Mouse (Mus musculus): ENCODE results near the gene Cgnl1. TPM values are rescaled to one million over a fixed set of nuclear protein-coding genes. Genes with fewer than 3 reads are reported as not detected.

Gene Cgnl1
- polyA plus RNA-seq, 1 experiment from 2014 or later = 4.6 TPM

DNA sequence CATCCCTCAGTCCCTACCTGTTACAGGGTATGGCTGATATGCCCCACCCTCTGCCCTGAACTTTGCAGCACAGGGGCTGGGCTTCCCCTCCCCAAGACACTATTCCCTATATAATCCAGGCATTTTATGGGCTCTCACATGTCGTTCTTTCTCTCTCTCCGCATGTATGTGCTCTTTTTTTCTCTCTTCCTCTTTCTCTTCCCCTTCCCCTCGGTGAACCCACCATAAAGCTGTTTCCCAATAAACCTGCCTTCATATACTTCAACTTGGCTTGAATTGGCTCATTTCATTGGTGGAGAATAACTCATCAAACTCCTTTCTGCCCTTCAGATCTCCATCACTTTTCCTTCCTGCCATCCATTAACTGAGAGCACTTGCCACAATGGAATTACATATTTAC, 76.3 kb downstream of the Cgnl1 start:
- no peaks in the 10 kb centered on the region for H3K27me3 ChIP-seq (ENCODE audit: control insufficient read depth, insufficient read depth, low read length)
- ATAC-seq (ENCODE audit: low FRiP score) = no peak
- no peak overlapping the region for H3K27ac ChIP-seq (ENCODE audit: low read depth, low read length)
- no peak for DNase-seq (ENCODE audit: low spot score, missing footprints)
- H3K4me3 ChIP-seq (ENCODE audit: low read depth, low read length) = no peak overlapping the region
- H3K9me3 ChIP-seq (ENCODE audit: control insufficient read depth, low read length) = no peaks in the 10 kb centered on the region
- no peaks in the 10 kb centered on the region; the same call in 1 of the 2 replicates for H3K4me1 ChIP-seq (ENCODE audit: control insufficient read depth, insufficient read depth, low read length)
- no peak overlapping the region for H3K9ac ChIP-seq (ENCODE audit: low read length)
- H3K36me3 ChIP-seq (ENCODE audit: control insufficient read depth, insufficient read depth, low read length) = no peaks in the 10 kb centered on the region
- H3K4me2 ChIP-seq = no peak overlapping the region
- 85% methylated on average over 3 of the region's 3 CpGs for WGBS

DNA sequence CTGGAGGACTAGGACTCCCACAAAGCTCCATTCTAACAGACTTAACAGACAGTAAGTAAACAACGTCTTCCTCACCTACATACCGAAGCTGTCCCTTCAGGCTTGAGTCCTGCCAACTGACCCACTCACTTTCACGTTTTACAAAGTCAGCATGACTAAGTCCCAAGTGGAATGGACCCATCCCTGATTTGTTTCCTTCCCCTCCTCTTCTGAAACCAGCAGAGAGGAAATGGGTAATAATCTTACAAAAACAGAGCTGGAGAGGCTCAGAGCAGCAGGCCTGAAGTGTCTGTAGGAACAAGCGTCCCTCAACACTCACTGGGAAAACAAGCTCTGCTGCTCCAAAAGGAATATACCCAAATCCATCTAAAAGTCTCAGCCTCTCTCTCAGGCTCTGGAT, 77.2 kb downstream of the Cgnl1 start:
- WGBS = 42% methylated on average over 4 of the region's 4 CpGs
- no peak for ATAC-seq (ENCODE audit: low FRiP score)
- DNase-seq (ENCODE audit: low spot score, missing footprints) = no peak
- H3K27ac ChIP-seq (ENCODE audit: low read depth, low read length) = no peak overlapping the region
- no peaks in the 10 kb centered on the region; the same call in 1 of the 2 replicates for H3K4me1 ChIP-seq (ENCODE audit: control insufficient read depth, insufficient read depth, low read length)
- H3K4me3 ChIP-seq (ENCODE audit: low read depth, low read length) = no peak overlapping the region
- H3K9ac ChIP-seq (ENCODE audit: low read length) = no peak overlapping the region
- no peaks in the 10 kb centered on the region for H3K36me3 ChIP-seq (ENCODE audit: control insufficient read depth, insufficient read depth, low read length)
- H3K27me3 ChIP-seq (ENCODE audit: control insufficient read depth, insufficient read depth, low read length) = no peaks in the 10 kb centered on the region
- H3K9me3 ChIP-seq (ENCODE audit: control insufficient read depth, low read length) = no peaks in the 10 kb centered on the region
- H3K4me2 ChIP-seq = no peak overlapping the region

DNA sequence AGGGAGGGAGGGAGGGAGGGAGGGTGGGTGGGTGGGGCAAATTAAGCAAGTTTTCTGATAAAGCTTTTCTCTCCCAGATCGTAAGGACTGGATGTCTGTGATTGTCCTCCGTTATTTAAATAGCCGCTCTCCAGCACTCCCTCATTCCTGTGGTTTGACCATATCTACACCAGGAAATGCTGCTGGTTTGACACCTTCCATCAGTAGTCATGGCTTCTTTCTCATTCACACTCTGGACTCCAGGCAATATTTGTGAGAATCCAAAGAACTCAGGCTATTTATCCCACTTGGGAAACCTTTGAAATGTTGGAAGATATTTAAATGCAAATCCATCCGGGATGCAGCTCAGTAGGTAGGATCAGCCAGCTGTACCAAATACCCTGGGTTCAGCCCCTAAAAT, 77.6 kb downstream of the Cgnl1 start:
- H3K27ac ChIP-seq (ENCODE audit: low read depth, low read length) = no peak overlapping the region
- H3K4me1 ChIP-seq (ENCODE audit: control insufficient read depth, insufficient read depth, low read length) = no peaks in the 10 kb centered on the region; the same call in 1 of the 2 replicates
- H3K9ac ChIP-seq (ENCODE audit: low read length) = no peak overlapping the region
- WGBS = 59% methylated on average over 4 of the region's 4 CpGs
- no peak overlapping the region for H3K4me2 ChIP-seq
- H3K36me3 ChIP-seq (ENCODE audit: control insufficient read depth, insufficient read depth, low read length) = no peaks in the 10 kb centered on the region
- H3K4me3 ChIP-seq (ENCODE audit: low read depth, low read length) = no peak overlapping the region
- no peaks in the 10 kb centered on the region for H3K27me3 ChIP-seq (ENCODE audit: control insufficient read depth, insufficient read depth, low read length)
- no peak for DNase-seq (ENCODE audit: low spot score, missing footprints)
- no peak for ATAC-seq (ENCODE audit: low FRiP score)
- no peaks in the 10 kb centered on the region for H3K9me3 ChIP-seq (ENCODE audit: control insufficient read depth, low read length)

- ATAC-seq (ENCODE audit: low FRiP score) (no peak), DNase-seq (ENCODE audit: low spot score, missing footprints) (no peak)
- Histone ChIP-seq H3K9ac (ENCODE audit: low read length) (no peak overlapping the region), H3K9me3 (ENCODE audit: control insufficient read depth, low read length) (no peaks in the 10 kb centered on the region), H3K4me1 (ENCODE audit: control insufficient read depth, insufficient read depth, low read length) (no peaks in the 10 kb centered on the region; the same call in 1 of the 2 replicates), H3K4me2 (no peak overlapping the region), H3K36me3 (ENCODE audit: control insufficient read depth, insufficient read depth, low read length) (no peaks in the 10 kb centered on the region), H3K4me3 (ENCODE audit: low read depth, low read length) (no peak overlapping the region), H3K27me3 (ENCODE audit: control insufficient read depth, insufficient read depth, low read length) (no peaks in the 10 kb centered on the region), H3K27ac (ENCODE audit: low read depth, low read length) (no peak overlapping the region)
- 54% methylated on average over 7 of the region's 7 CpGs for WGBS
Measured at GRCm38 (mm10) chr9:71692165-71692564, 79.2 kb downstream of the Cgnl1 start.

DNA sequence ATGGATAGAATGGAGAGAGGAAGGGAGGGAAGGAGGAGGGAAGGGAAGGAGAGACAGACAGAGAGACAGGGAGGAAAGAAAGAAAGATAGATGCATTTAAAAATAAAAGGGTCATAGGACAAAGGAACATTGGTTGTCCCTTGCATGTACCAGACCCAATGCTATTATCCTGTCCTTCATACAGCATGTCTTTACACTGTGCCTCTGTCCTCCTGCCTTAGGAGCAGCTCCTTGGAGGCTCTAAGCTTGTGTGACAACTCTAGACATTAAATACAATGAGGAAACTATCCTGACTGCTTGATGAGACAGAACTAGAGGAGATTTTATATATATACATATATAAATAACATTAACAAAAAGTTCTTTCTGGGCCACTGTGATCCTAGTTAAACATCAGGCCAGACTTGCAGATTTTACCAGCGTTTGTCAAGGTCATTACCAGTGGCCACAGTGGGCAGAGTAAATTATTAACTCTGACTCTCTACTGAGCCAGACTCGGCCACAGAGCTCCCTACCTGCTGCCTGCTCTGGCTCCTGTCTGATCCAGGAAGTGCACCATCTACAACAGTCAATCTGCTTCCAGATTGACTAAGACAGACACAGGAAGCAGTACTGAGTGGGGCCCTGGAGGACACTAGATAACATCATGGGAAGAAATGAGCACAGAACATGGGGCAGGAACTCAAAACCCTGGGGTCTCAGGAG, 81.9 kb downstream of the Cgnl1 start:
- Histone ChIP-seq H3K27me3 (ENCODE audit: control insufficient read depth, insufficient read depth, low read length) (no peaks in the 10 kb centered on the region), H3K4me2 (no peak overlapping the region), H3K9me3 (ENCODE audit: control insufficient read depth, low read length) (no peaks in the 10 kb centered on the region), H3K36me3 (ENCODE audit: control insufficient read depth, insufficient read depth, low read length) (no peaks in the 10 kb centered on the region), H3K9ac (ENCODE audit: low read length) (no peak overlapping the region), H3K4me3 (ENCODE audit: low read depth, low read length) (no peak overlapping the region), H3K27ac (ENCODE audit: low read depth, low read length) (no peak overlapping the region), H3K4me1 (ENCODE audit: control insufficient read depth, insufficient read depth, low read length) (no peaks in the 10 kb centered on the region; the same call in 1 of the 2 replicates)
- ATAC-seq (ENCODE audit: low FRiP score) (no peak), DNase-seq (ENCODE audit: low spot score, missing footprints) (no peak)
- WGBS = 83% methylated on average over 2 of the region's 2 CpGs

- no peak overlapping the region for H3K4me3 ChIP-seq (ENCODE audit: low read depth, low read length)
- 92% methylated on average over 8 of the region's 8 CpGs for WGBS
- no peaks in the 10 kb centered on the region for H3K9me3 ChIP-seq (ENCODE audit: control insufficient read depth, low read length)
- no peak for DNase-seq (ENCODE audit: low spot score, missing footprints)
- ATAC-seq (ENCODE audit: low FRiP score) = no peak
- H3K36me3 ChIP-seq (ENCODE audit: control insufficient read depth, insufficient read depth, low read length) = no peaks in the 10 kb centered on the region
- no peaks in the 10 kb centered on the region for H3K4me1 ChIP-seq (ENCODE audit: control insufficient read depth, insufficient read depth, low read length)
- no peak overlapping the region for H3K9ac ChIP-seq (ENCODE audit: low read length)
- no peaks in the 10 kb centered on the region for H3K27me3 ChIP-seq (ENCODE audit: control insufficient read depth, insufficient read depth, low read length)
- H3K27ac ChIP-seq (ENCODE audit: low read depth, low read length) = no peak overlapping the region
- H3K4me2 ChIP-seq = no peak overlapping the region
Measured at GRCm38 (mm10) chr9:71686463-71686862, 84.9 kb downstream of the Cgnl1 start.

DNA sequence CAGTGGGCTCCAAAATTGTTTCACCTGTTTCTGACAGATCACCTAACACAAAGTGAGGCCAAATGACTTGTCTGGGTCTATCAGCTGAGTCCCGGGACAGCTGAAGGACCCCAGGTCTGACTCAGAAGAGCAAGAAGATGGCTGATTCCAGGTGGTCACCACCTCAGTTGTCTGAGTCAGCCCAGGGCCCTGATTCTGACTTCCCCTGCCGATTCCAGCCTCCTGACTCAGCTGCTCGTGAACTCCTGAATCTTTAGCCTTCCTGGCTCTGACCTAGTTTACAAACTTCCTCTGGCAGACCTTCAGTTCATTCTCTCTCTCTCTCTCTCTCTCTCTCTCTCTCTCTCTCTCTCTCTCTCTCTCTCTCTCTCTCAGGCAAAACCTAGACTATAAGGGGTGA, 86.6 kb downstream of the Cgnl1 start:
- no peaks in the 10 kb centered on the region for H3K4me1 ChIP-seq (ENCODE audit: control insufficient read depth, insufficient read depth, low read length)
- H3K4me3 ChIP-seq (ENCODE audit: low read depth, low read length) = no peak overlapping the region
- H3K9me3 ChIP-seq (ENCODE audit: control insufficient read depth, low read length) = no peaks in the 10 kb centered on the region
- no peak overlapping the region for H3K27ac ChIP-seq (ENCODE audit: low read depth, low read length)
- ATAC-seq (ENCODE audit: low FRiP score) (no peak), DNase-seq (ENCODE audit: low spot score, missing footprints) (no peak)
- no peak overlapping the region for H3K9ac ChIP-seq (ENCODE audit: low read length)
- H3K27me3 ChIP-seq (ENCODE audit: control insufficient read depth, insufficient read depth, low read length) = no peaks in the 10 kb centered on the region
- H3K36me3 ChIP-seq (ENCODE audit: control insufficient read depth, insufficient read depth, low read length) = no peaks in the 10 kb centered on the region
- H3K4me2 ChIP-seq = no peak overlapping the region
- WGBS = 85% methylated on average over 3 of the region's 3 CpGs

DNA sequence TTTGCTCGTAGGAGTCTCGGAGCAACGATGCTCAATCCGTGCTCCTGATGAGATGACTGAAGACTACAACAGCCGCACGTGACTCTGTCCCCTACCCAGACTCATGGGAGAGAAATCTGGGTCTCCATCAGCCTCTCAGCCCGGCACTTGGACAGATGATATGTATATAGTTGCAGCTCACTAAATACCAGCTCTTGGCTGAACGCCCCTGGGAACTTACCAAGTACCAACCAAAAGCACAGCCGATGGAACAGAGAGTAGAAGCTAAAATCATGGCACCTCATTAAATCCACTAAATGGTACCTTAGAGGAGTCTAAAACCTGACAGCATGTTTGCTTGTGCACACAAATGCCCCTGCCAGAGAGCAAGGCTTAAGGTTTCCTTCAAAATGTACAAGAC, 91.0 kb downstream of the Cgnl1 start:
- Histone ChIP-seq H3K4me2 (no peak overlapping the region), H3K9ac (ENCODE audit: low read length) (no peak overlapping the region), H3K4me3 (ENCODE audit: low read depth, low read length) (no peak overlapping the region), H3K4me1 (ENCODE audit: control insufficient read depth, insufficient read depth, low read length) (no peaks in the 10 kb centered on the region; the same call in 1 of the 2 replicates), H3K27ac (ENCODE audit: low read depth, low read length) (no peak overlapping the region), H3K36me3 (ENCODE audit: control insufficient read depth, insufficient read depth, low read length) (no peaks in the 10 kb centered on the region), H3K27me3 (ENCODE audit: control insufficient read depth, insufficient read depth, low read length) (no peaks in the 10 kb centered on the region), H3K9me3 (ENCODE audit: control insufficient read depth, low read length) (no peaks in the 10 kb centered on the region)
- DNase-seq (ENCODE audit: low spot score, missing footprints) = no peak
- 94% methylated on average over 9 of the region's 9 CpGs for WGBS
- no peak for ATAC-seq (ENCODE audit: low FRiP score)

DNA sequence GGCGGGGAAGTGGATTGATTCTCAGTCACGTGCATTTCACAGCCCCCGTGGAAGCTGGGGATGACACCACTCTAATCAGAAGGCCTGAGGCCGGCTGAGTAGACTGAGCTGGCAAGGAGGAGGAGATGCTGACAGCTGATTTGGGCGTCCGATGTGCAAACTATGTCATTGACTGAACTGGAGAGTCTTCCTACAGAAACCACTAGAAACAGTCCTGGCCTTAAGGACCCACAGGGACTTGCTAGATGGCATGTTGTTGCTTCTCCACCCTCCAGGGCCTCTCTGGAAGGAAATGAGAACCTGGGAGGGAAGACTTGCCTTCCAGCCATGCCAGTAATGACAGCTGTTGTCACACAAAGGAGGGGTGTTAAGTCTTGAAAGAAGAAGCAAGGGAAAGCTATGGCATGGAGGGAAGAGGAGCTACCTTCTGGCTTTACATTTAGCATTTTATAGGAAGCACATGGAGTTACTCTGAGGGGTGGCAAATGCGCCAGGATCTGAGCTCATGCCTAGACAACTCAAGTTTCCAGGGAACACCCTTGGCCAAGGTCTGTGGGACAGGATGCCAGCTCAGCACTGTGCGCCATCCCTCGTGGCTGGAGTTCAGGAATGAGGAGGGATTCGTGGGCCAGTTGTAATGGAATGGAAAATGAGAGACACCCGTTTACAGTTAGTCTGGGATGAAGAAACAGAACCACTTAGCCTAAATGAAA, 92.1 kb downstream of the Cgnl1 start:
- Histone ChIP-seq H3K4me2 (no peak overlapping the region), H3K4me3 (ENCODE audit: low read depth, low read length) (no peak overlapping the region), H3K36me3 (ENCODE audit: control insufficient read depth, insufficient read depth, low read length) (no peaks in the 10 kb centered on the region), H3K9ac (ENCODE audit: low read length) (no peak overlapping the region), H3K9me3 (ENCODE audit: control insufficient read depth, low read length) (no peaks in the 10 kb centered on the region), H3K27me3 (ENCODE audit: control insufficient read depth, insufficient read depth, low read length) (no peaks in the 10 kb centered on the region), H3K4me1 (ENCODE audit: control insufficient read depth, insufficient read depth, low read length) (no peaks in the 10 kb centered on the region; the same call in 1 of the 2 replicates), H3K27ac (ENCODE audit: low read depth, low read length) (no peak overlapping the region)
- ATAC-seq (ENCODE audit: low FRiP score) = no peak
- WGBS = 80% methylated on average over 11 of the region's 11 CpGs
- DNase-seq (ENCODE audit: low spot score, missing footprints) = no peak

Measured in midbrain, embryonic 11.5 days (tissue).